Mouse (Mus musculus) ovary, adult 18-20 months (tissue): ENCODE results near the gene Cxcl17.
"Not testable (repeated sequence)": the region's sequence is repeated elsewhere in the genome, so short reads cannot be mapped to it uniquely, and the experiment has no call there.

Source experiments
- DNase-seq: peaks from one replicate; pipeline ENCODE4 v3.0.0; 2022; ENCODE audit warnings: low spot score, mixed read lengths

Cxcl17 gene

DNA sequence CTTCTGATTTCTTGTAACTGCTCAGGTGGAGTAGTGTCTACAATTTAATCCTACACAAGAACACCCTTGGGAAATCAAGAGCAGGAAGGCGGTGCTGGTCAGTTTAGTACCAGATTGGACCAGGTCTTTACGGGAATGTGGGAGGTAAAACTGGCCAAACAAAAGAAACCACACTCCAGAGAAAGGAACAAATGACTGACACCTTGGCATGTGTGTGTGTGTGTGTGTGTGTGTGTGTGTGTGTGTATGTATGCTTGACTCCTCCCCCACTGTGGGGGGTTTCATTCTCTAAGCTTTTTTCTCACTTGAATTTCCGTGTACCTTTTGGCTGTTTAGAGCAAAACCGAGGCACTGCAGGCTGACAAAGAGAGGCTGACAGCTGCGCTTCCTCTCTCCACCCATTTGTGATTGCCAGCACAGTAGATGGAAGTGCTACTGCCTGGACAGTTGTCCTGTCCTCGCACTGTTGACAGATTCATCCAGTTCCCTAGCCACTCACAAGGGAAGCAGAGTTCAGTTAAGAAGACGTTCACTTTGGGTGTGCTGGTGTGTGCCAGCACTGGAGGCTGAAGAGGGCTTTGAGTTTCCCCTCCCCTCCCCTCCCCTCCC lies at the start of gene Cxcl17:
Gene Cxcl17 (minus strand): TSS at position 54 of the 609 bp plus-strand sequence.
- no peak for DNase-seq

DNA sequence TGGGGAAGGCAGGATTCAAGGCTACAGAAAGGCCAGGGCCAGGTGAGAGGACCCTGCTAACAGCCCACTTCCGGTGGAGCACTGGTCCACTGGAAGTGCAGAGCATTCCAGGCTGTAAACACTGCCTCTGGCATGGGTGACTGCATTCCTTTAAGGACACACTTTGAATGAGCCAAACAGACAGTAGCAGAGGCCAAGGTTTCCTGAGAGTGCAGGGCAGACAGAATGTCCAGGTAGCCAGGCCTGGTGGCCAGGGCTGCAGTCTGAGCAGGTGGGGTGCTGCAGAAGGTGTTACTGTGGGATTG lies 49.3 kb upstream of the Cxcl17 start:
- not testable (repeated sequence) for DNase-seq

DNA sequence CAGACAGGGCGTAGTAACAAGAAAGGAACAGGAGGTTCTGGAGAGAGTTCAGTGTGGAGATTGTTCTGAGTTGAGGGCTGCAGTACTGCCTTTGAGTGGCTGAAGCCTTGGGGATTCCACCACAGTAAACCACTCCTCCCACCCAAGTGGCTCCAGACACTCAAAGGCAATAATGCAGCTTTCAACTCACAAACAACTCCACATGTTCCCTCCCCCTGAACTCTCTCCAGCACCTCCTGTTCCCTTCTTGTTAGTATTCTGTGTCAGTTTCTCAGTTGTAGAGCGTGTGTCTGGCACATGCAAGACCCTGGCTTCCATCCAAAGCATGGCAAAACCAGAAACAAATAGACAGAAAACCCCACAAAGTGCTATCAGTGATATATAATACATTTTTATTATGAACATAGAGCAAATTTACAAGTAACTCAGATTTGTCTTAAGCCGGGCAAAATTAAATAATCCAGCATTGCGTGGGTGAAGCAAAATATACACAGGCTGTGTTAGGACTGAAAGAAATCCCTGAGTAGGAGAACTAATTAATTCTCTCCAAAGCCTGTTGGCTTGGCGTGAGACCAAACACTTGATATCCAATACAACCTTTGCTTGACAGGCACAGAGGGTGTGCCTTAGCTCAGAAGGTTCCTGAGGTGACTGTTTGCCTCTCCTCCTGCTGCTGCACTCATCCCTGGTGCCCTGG lies 48.8 kb upstream of the Cxcl17 start:
- DNase-seq = not testable (repeated sequence)

DNA sequence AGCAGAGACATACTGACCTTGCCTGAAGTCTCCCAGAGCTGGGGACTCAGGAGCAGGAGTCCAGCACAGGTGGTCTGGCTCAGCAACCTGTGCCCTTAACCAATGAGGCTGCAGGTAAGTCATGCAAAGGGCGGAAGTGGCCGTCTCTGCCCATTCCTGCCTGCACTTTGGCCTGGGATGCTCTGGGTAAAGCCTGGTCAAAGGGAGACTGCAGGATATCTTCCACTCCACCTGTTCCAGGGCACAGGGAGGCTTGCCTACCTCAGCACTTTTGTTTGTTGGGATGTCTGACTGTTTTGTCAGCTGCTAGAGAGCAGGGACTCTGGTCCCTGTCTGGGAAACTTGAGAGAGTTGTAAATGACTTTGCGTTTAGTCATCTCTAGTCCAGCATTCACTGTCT lies 39.4 kb upstream of the Cxcl17 start:
- no peak for DNase-seq

DNA sequence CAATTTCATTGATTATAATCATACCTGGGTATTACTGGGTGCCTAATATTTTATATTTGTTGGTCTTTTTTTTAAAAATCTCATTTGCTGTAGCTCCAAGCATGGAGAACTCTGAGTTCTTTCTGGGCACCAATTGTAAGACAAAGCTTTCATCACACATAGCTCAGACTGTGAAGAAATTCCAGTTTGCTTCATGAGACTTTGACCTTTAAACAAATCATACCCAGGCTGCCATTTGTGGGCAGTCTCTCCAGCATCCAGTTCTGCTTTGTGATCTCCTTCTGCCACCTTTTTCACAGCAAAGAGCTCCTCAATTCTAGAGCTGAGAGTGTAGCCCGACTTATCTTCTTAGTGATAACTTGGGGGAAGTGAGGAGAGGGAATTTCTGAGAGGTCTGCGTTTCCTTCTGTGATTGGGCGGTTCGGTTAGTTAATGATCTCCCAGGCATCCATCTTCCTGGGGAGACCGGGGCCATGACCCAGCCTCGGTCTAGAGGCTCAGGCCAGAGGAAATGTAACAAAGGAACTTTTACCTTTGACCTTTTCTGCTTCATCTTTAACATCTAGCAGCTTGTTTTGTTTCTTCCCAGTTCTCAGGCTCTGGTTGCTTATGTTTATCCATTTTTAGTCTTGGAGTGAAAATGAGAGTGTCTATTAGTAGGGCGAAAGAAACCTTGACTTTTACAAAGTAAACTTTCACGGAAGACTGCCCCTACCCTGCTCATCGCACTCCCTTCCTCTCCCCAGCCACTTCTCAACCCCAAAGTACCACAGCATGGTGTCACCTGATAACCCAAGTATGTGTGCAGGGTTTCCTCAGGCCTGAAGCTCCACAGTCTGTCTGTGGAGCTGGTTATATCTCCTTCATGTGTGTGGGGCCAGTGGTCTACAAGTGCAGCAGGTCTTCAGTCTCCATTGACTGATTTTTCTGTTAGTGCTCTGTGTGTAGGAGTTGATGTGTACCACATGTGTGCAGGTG lies 37.5 kb upstream of the Cxcl17 start:
- DNase-seq = no peak

DNA sequence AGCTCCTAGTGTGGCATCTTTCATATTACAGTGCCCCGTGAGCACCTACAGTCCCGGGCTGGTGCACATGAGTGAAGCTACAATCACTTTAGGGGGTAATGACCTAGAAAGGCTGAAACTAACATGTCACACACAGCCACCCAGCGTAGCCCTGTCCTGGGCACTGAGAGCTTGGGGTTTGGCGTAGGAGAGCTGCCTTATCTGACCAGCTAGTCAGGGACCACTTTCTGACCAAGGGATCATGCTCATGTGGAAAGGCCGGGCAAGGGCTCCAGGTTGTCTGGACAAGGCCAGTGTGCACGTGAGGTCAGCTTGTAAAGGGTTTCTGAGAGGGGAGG lies 28.1 kb upstream of the Cxcl17 start:
- no peak for DNase-seq

DNA sequence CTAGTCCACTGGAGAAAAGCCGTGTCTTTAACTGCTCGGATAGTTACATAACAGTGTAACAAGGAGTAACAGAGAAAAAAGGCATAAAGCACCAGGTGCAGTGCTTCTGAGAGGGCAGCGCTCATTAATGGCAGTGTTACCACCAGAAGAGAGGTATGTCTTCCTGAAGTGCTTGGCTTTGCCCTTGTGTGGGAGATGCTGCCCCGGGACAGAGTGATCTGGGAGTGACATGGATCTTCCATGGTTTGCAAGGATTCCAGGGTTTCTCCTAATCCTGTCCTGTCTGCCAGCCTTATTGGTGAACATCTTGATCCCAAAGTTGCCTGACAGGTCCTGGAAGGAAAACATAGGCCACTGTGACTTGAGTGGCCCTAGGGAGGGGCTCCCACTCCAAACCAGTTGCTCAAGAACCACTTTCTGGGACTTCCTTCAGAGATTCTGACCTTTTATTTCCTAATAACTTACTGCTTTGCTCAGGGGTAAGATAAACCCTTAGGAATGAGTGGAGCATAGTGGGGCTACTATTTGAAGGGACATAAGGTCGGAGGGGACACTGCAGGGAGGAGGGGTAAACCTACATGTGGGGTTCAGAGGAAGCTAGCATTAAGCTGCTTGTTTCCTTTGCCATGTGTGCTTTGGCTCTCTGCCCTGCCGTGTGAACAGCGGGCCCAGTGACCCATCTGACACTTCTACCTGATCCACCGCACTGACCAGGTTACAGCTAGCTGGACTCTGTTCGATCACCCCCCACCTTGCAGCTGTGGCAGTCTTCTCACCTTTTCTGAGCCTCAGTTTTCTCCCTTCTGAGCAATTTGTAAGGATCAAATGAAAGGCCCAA lies 27.5 kb upstream of the Cxcl17 start:
- DNase-seq = no peak

DNA sequence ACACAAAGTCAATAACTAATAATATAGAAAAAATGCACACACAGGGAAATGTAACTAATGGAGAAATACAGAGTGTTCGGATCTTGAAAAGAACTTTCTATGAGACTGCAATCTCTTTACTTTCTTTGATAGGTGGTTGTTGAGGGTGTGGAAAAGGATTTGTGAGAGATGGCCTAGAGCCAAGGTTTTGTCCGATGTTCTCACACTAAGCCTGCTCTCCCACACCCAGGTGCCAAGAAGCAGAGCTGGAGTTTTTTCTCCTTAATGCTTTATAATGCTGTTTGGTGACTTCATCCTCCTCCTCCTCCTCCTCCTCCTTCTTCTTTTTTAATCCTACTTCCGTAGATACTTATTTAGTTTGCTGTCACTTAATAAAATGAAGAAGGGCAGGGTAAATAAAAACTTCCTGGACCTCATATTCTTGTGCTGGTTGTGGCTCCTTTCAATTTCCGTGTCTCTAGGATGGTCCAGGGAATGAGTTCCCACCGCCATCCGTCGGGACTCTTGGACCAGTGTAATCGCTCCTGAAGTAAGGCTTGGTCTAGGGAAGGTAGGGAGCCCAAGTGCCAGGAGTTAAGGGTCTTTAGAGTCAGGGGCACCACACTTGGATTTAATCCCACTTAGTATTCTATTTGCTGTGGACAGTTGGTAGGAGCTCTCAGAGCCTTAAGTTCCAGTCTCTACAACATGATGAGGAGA lies 26.6 kb upstream of the Cxcl17 start:
- no peak for DNase-seq

DNA sequence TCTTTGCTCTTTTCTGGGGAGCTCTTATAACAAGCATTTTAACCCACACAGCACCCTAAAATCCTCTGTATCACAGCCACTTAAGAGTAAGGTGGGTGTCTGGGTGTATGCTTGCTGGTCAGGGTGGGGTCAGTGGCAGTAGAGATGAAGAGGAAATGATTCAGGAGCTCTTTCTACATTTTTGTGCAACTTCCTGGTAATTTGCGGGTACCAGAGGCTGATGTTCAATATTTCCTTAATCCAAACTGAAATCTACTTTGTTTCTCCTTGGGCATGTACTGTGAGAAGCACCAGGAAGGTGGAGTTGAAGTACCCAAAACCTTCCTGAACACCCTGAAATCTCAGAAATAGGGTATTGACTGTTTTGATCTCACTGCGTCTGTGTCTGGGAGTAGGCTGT lies 24.0 kb upstream of the Cxcl17 start:
- no peak for DNase-seq

DNA sequence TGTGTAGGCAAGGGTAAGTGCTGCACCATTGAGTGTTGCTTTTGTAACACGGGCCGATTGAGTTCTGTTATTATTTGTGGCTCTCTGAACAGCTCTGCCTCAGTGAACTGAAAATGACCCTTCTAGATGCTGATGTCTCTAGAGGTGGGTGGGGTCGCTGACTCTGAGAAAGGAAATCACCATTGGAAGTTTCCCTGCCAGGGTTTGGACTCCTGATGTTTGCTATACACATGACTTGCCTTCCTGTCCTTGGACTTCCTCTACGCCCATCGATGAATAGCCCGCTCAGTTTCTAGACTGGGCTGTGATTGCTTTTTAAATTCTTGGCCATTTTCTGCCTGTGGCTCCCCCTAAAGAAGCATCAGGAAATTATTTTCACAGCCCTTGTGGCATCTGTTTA lies 23.5 kb upstream of the Cxcl17 start:
- DNase-seq = no peak

DNA sequence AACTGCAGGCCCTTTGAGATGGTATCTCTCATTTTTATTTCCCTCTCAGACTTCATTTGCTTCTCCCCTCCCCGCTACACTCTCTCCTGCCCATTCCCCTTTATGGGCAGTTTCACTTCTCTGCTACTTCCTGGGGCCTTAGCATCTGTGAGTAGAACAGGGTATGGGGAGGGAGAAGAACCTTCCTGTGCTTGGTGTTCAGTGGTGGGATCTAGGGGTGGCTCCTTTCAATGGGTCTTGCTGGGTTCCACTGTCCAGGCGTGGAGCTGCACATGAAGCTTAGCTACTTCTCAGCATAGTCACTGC lies 22.8 kb upstream of the Cxcl17 start:
- DNase-seq = no peak

DNA sequence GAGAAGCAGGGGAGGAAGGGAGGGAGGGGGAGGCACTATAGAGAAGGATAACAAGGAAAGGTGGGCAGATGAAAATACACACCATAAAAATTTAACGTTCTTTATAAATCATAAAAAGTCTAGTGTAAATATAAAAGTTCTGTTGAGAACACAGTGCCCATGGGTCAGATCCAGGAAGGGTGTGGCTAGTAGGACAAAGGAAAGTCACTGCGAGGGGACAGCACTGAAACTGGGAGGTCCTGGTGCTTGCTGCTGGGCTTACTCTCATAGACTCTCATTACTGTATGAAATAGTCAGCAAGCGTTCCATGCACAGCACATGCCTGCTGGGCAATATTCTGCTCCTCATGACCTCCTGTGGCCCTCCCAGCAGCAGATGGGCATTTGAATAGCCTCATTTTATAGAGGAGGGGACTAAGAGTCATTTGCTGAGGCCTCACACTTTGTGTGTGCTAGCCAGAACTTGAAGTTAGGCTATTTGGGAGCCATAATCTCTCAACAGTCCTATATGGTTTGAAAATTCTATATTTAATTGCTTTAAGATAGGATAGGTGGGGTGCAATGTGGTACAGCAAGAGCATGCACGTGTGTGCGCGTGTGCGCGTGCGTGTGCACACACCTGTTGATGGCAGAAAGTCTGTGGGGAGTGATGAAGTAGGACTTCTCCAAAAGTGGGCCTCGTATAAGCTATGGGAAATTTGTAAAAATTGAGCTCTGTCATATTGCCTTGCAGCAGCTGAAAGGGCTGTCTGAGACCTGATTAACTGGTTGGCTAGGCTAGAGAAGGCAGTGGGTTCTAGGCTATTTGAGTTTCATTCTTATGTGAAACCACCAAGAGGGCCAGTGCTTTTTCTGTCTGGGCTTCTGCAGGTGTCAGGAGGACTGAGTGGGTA lies 22.2 kb upstream of the Cxcl17 start:
- DNase-seq = no peak

DNA sequence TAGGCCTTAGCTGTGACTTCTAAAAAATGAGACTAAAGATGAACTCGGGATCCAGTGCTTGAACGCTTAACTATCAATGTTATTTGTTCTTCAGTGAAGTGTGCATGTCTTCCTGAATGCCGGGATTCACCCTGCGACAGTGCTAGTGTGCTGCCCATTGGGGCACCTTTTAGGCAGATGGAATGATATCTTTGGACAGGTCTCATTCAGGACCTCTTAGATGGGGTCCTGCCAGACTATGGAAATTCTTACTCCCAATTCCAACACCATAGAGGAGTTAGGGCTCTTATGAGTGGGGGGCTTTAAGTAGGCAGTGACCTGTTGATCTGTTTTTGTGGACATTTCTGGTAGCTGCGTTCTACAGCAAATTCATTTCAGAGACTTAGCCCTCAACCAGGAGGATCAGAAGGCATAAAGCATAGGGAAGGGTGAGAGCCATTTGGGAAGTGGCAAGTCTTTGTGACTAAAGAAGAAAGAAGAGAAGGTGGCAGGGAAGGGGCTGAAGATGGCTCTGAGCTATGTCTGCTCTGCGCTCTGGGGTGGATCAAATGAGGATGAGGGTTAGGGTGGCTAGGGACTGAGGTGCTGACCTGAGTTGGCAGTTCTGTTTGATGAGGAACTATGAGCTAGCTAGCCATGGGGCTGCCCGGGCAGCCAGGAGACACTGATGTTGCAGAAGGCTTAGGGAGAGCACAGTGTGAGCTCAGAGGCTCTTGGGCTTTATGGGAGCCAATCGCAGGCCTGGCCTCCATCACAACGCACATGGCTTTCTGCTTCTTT lies 21.3 kb upstream of the Cxcl17 start:
- DNase-seq = no peak

DNA sequence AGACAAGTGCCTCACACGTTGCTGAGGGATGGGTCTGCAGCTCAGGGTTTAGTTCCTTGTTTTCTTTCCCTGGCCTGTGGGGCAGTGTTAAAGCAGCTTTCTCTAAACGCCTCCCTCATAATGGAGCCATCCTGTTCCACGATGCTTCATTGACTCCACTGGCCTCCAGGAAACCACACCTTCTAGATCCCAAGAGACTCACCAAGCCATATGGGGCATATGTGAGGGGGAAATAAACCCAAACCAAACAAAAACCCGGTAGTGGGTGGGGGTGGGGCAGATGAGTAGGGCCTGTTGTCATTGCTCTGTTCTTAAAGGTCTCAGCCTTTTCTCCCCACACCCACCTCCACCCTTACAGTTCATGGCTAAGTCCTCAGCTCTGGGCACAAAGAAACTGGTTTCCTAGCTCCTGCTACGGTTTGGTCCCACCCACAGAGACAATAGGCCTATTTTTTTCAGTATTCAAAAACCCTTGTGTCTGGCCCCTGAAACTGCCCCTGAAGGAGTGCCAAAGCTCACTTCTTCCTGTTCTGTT lies 20.4 kb upstream of the Cxcl17 start:
- DNase-seq = no peak

DNA sequence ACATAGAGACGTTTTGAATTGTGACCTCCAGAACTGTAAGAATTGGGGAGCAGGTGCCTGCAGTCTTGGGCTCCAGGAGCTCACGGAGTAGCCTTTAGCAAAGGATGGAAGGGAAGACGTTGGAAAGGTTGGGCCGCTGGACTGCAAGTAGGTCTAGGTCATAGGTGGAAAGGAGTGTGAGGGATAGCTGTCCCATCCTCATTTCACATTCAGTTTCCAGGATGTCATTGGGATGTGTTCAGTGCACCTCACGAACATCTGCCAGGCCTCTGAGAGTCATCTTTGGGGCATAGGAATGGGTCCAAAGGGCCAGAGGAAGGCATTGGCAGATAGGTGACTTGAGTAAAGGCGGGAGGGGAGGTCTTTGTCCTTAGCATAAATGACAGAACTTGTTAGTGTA lies 19.7 kb upstream of the Cxcl17 start:
- no peak for DNase-seq

DNA sequence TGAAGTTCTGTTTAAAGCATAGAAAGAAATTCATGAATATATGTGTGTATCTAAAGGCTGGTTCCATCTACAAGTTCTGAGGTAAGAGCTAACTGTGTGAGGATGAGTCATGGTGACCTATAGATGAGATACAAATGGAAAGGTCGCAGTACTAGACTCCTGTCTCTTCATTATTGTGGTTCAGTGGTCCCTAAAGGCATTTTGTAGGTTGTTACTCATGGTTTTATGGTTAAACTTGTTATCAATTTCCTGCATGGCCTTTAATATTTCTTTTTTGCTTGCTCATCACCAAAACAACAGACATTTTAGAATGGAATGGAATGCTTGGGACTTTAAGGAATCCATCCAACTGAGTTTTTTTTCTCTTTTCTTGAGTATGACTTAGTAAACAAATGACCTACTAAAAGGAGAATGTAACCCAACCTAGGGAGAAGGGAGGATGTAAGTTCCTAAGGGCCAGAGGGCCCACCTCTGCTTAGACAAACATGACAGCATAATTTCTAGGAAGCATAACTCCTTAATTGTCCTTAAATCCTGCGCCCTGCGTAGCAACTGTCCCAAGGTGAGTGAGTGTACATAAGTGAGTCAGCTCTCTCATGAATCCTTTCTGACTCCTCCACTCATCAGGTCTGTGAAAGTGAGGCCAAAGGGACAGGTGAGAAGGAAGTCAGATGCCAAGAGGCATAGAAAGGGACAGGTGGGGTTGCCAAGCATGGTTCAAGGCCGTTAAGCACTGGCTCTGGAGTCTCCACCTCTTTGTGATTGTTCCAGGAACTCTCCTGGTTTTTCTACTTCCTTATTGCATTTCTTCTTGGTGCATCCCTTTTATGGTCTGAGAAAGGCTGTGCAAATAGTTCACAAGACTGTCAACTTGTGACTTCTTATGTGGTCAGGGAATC lies 17.4 kb upstream of the Cxcl17 start:
- DNase-seq = no peak

DNA sequence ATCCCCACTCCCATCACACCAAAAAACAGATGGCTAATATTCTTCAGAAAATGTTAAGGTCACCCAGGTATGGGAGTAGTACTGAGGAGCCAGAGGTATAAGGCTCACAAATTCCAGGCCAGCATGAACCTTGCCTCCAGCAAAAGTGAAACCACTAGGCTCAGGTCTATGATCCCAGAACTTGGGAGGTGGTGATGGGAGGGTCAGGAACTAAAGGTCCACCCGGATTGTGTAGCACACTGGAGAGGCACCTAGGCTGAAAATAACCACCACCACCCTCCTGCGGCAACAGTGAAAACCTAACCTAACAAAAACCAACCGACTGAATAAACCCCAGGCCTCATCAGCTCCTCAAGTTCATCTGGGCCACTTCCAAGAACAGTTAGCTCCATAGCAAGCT lies 15.6 kb upstream of the Cxcl17 start:
- no peak for DNase-seq

DNA sequence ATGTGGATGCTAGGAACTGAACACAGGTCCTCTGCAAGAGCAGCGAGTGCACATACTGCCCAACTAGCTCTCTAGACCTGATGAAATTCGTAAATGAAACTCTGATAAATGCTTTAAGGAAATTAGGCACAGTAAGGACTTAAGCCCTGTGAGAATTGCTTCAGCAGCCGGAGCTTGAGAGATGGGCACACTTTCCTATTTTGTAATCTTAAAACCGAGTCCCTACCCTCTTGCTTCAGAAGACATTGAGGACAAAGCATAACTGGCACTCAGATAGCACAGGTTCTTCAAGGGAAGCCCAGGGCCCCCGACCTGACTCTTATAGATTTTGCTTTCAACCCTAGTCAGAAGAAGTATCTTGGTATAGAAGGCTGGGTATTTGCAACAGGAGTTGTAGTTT lies 14.5 kb upstream of the Cxcl17 start:
- no peak for DNase-seq

DNA sequence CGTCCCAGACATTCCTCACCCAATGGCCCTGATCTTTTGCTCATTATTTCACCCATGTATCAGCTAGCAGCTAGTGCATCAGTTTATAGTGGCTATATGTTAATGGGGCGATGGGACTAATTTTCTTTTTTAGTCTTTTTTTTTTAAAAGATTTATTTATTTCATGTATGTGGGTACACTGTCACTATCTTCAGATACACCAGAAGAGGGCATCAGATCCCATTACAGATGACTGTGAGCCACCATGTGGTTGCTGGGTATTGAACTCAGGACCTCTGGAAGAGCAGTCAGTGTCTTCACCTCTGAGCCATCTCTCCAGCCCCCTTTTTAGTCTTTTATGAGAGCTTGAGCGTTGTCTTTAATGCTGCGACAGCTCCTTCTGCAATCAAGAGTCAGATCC lies 13.7 kb upstream of the Cxcl17 start:
- DNase-seq = not testable (repeated sequence)
